Mouse (Mus musculus): Measurements from ENCODE around the gene Myo10.
A peak's percentile ranks its signal among the peaks of the same experiment; 100 is the strongest.

The Myo10 gene

DNA sequence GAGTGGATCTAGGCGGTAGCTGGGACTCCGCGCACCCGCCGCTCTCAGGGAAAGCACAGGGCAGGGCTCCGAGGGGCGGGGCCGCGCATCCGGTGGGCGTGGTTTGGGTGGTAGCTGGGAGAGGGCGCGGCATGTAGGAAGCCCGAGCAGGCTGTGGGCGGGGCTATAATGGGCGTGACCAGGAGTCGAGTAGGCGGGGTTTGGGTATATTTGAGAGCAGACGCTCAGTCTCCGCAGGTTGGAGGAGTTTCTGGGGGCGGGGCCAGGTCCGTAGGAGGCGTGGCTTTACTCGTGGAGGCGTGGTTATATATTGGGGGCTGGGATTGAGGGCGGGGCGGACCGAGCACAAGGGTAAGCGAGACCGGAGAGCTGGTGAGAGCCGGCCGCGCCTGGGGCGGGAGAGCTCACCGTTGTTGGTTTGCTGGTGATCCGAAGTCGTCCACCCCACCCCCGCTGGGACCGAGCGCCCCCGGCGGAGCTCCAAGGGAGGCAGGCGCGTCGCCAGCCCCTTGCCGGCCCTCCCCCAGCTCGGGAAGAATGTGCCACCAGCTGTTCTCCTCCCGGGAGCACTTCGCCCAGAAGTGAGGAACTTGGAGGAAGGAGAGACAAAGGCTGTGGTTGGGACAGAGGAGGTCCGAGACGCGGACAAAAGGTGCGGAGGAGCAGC lies at the start of gene Myo10:
TSS of gene Myo10 (plus strand) at position 326 of the 667 bp plus-strand sequence.
- DNase-seq (ENCODE audit: low read depth, low spot score) = peak; percentile 100

DNA sequence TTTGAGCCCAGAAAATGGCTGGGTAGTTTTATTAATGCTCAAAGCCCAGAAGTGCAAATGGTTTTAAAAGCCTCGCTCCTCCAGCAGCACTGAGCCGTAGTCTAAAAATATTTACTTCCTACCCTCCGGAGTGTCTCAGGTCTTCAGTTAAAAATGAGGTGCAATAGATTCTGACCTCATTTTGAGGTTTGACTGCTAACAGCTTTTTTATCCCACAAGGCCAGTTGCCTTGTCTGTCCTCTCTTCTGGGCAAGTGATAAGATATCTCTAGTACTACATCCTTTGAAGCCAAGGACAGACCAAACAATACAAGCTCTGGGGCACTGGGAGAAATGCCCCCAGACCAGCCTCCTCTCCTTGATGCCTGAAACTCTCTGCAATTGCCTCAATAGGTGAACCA lies 49.2 kb upstream of the Myo10 start:
- DNase-seq (ENCODE audit: low read depth, low spot score) = no peak

DNA sequence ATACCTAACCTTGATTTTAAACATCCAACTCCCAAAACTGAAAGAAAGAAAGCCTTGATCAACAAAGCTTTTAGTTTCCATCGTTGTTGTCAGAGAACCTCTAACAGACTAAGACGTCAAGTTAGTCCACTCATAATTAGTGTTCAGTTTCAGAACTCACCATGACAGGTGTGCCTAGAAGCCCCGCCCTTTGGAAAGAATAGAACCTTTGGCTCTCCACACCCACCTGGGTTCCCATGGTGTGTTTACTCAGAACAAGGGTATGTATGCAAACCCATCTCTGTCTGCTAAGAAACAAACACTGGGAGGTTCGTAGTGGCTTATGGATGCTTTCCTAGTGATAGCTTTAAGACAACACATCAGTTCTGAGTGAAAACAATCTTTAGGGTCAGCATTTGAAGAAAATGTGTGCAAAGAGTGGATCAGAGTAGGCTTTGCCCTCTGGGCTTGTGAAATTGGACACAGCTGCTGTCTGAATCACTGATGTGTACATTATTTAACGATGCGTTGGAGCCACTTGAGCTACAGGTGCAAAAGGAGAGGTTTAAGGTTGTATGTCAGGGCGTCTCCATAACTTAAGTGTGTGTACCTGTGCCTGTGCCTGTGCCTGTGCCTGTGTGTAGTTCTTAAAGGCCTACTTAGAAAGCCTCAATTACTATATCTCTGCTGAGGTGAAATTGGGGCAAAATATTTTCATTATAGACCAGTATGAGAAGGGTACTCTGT lies 48.3 kb upstream of the Myo10 start:
- no peak for DNase-seq (ENCODE audit: low read depth, low spot score)

DNA sequence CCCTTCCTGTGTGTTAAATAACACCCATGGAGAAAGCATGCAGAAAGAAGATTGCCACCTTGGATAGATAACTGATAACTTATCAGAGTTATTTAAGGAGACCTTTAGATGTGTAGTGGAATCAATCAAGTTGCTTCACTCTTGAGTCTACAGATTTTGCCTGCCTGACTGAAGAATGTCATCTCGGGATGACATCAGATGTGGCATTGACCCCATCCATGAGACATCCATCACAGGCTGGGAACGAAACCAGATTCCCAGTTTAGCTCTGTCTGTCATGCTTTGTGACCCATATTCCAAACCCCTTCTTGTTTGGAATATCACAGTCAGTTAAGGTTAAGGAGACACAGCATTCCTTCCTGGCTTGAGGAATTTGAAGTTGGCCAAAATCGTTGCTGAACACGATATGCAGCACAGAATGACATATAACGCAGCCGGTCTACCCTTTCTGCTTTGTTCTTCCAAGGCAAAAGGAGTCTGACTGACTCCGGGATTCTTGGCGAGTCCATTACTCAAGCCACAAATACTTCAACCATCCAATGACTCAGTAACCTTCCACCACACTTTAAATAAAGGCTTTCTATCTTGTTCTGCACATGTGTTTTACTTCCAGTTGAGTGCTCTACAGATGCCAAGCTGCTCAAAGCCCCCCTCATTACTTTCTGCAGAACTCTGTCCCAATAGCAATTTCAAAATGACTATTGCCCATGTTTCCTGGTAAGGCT lies 44.8 kb upstream of the Myo10 start:
- DNase-seq (ENCODE audit: low read depth, low spot score) = no peak

DNA sequence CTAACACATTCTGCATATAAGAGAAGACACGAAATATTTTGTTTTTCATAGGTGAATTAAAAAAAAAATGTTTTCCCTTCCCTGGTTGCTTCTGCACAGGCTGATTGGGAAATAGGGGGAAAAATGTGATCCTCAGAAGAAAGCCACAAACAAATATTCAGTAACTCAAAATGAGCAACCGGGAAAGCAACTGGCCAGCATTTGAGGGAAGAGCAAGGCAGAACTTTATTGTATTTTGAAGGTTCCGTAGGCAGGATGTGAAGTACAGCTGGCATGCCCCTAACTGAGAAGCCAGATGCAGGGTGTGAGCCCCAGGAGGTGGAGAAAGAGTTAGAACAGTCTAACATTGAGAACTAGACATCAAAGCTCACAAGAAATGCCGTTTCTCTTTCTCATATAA lies 44.0 kb upstream of the Myo10 start:
- DNase-seq (ENCODE audit: low read depth, low spot score) = no peak

DNA sequence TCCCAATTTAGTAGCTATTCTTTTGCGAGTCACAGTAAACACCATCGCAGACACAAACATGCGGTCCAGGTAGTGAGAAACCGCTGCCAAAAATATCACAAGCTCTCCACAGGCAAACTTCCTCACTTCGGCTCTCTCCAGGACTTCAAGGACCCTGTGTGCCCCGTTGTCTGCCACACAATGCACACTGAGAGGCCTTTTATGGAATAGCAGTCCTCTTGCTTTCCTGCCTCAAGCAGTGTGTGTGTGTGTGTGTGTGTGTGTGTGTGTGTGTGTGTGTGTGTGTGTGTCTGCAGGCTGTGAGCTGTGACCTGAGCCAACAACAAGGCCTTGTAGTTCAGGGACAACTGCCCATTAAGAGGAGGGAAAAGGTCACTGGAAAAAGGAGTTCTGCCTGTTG lies 41.6 kb upstream of the Myo10 start:
- no peak for DNase-seq (ENCODE audit: low read depth, low spot score)

DNA sequence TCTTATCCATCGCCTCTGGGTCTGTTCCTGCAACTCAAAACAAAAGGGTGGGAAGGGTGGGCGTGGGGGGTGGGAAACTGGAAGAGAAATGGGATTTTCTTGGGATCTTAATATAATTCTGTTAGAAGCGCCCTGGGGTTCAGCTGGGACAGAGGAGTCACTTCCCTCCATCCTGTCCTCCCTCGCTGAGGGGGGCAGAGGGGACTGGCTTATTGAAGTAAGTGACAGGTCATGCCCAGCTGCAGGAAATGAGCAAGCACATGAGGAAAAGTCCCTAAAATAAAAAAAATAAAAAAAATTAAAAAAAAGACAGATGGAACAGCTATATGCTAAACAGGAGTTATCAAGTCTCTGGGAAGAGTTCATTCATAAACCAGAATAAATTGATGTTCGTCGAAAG lies 40.3 kb upstream of the Myo10 start:
- DNase-seq (ENCODE audit: low read depth, low spot score) = no peak

DNA sequence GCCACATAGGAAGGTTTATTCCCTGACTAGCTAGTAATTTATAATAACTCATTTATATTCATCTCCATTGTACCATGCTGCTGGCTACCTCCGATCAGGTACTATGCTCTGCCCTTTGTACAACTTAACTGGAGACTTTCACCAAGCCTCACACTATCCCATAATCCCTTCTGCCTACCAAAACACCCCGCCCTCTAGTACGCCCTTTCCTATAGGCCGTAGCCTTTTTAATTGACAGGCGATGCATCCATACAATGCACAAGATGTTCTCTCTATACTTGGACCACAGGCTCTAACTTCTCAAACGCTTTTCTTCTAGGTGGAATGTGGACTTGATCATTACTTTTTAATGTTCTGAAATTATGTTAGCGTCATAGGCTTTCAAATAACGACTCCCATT lies 39.0 kb upstream of the Myo10 start:
- no peak for DNase-seq (ENCODE audit: low read depth, low spot score)

DNA sequence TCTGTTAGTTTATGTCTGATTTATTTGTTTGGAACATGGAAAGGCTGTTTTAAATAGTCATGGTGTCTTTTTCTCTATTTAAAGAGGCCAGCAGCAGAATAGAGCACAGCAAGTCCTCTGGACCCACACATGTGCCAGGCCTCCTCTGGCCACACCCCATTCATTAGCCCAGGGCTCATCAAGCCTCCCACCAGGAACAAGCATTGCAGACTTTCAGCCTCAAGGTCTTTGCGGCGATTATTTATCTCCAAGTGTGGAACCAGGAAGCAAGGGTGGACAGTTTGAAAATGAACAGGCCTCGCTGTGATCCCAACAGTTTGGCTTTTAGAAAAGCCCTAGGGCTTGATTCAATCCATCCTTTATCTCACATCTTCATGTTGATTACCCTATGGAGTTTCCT lies 35.5 kb upstream of the Myo10 start:
- DNase-seq (ENCODE audit: low read depth, low spot score) = no peak

DNA sequence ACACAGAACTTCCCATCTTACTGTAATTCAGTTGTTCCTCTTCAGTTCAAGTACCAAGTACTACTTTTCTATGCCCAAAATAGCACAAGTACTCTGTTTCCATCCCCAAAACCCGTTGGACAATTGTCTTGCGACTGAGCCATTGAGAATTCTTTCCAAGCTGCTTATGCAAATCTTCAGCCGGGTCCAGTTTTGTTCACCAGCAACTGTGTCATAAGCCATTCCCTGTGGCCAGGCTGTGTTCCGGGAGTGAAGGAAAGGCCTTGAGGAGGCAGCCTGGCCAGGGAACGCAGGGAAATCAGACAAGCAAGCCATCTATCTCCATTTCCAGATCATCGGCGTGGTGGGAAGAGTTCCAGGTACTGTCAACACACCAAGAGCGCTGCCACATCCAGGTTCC lies 34.4 kb upstream of the Myo10 start:
- DNase-seq (ENCODE audit: low read depth, low spot score) = no peak

DNA sequence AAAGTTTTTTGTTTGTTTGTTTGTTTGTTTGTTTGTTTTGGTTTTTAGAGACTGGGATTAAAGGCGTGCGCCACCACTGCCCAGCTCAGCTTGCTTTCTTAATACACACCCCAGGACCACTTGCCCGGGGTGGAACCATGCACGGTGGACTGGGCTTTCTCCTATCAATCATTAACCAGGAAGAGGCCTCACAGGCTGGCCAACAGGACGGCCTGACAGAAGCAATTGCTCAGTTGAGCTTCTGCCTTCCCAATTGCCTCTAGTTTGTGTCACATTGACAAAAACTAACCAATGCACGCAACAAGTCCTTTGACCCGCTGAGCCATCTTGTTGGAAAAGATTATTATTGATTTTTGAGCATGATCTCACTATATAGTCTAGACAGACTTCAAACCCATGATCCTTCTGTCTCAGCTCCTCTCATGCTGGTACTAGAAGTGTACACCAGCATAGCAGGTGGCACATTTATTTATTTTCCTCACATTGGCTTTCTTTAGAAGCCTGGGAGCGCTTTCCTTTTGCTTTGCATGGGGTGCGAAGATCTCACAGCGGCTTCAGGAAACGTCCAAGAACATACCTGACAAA lies 32.9 kb upstream of the Myo10 start:
- DNase-seq (ENCODE audit: low read depth, low spot score) = no peak

DNA sequence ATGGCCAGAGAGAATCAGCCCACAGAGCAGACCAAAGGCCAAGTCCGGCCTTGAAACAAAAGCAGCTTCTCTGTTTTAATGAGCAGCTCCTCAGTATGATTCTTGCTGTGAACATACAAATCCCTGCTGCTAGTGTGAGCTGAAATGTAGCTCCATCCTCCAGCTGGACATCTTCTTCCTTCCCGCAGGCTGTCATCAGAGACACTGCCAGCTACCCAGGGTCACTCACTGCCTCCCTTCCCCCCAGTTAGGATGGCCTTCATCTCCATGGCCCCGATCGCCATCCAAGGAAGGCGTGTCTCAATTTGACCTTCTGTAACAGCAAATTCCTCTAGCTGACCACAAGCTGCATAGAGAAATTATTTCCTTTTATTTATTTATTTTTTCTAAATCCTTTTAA lies 32.4 kb upstream of the Myo10 start:
- no peak for DNase-seq (ENCODE audit: low read depth, low spot score)

DNA sequence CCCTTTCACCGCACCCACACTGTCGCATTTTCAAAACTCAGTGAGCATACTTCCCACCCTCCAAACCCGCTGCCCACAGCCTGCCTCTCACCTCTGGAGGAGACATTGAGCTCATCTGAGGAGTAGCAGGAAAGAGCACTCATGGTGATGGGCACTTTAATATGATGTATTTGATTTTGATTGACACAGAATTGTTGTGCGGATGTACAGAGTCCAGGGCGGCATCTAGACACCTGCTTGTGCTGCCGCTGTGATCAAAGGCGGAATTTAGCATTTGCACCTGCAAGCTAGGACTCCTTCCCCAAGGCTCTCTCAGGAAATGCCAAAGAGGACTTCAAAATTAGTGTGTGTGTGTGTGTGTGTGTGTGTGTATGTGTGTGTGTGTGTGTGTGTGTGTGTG lies 31.4 kb upstream of the Myo10 start:
- no peak for DNase-seq (ENCODE audit: low read depth, low spot score)

DNA sequence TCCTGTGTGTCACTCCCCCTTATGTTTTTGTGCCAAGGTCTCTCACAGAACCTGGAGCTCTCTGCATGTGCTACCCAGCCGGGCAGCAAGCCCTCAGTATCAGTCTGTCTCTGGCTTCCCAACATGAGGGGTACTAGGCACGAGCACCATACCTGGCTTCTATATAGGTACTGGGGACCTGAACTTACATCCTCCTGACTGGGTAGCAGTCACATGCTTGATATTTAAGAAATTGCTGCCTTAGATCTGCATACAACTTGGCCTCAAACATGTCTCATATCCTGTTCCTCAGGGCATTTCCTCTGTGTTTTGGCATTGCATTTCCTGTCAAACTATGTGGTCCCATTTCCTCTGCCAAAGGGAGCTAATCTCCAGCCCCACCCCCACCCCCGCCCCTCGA lies 30.4 kb upstream of the Myo10 start:
- no peak for DNase-seq (ENCODE audit: low read depth, low spot score)

DNA sequence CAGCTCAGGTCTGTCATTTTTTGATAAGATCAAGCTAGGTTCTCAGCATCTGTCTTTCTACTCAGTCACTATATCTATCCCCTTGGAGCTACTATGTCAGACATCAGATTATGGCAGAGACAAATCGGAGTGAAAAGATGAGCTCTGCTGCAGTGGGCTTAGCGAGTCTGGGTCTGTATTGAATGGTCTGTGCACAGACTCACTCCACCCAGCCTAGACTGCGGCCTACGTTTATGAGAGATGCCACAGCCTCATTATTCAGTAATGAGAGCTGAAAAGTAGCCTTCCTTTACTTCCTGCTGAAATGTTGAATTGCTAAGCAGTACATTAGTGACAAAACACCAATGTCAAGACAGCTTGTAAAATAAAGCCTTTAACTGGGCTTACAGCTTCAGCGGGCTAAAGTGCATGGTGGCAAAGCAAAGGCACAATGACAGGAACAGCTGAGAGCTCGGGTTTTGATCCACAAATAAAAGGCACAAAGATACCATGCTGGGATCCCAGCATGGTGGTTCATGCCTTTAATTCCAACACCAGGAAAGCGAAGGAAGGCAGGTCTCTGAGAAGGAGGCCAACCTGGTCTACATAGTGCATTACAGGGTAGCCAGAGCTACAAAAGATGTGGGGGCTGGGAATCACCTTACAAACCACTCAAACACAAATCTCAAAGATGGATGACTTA lies 28.7 kb upstream of the Myo10 start:
- no peak for DNase-seq (ENCODE audit: low read depth, low spot score)

DNA sequence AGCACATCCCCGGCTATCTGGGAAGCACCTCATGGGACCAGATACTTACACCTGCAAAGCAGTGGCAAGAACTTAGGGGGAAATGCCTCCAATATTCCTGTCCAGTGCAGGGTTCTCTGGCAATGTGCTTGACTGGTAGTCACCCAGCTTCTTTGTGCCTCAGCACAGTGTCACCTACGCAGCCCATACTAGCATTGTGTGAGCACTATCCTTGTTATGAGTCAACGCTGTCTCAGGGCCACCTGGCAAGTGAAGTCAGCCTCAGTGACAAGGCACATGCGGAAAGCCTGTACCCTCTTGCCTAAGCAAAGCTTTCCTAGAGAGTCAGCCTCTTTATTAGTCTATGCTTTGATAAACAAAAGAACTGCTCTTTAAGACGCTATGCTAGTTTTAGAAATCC lies 24.0 kb upstream of the Myo10 start:
- DNase-seq (ENCODE audit: low read depth, low spot score) = no peak

DNA sequence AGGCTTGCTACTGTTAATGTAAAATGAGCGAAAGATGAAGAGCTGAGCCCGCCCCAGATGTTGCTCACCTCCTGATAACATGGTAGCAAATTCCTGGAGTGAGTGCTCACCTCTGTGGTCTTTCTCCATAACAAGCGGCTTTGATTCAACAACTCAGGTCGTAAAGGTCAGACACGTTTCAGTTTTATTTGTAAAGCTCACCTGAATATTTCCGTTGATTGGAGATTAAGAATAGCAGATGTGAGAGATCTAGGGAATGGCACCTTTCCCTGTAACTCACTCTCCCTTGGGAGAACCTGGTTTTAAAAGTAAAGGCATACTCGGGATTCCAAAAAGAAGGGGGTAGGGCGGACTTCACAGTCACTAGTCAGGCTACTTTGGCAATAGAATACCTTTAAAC lies 20.0 kb upstream of the Myo10 start:
- DNase-seq (ENCODE audit: low read depth, low spot score) = no peak

DNA sequence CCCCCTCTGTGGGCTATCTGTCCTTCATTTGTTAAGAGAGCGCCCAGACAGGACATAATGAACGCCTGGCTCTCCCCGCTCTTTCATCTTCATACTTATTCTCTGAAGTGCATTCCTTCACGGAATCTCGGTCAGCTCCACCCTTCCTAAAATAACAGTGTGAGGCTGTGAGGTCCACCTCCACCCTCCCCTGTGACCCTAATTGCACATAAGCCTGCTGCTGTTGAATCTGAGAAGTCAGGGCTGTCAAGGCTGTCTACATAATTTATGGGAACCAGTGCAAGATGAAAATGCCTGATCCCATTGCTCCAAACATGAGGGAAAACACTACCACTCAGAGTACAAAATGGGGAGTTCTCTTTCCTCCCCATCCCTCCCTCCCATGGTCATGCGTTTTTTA lies 19.0 kb upstream of the Myo10 start:
- peak; percentile 59 for DNase-seq (ENCODE audit: low read depth, low spot score)

DNA sequence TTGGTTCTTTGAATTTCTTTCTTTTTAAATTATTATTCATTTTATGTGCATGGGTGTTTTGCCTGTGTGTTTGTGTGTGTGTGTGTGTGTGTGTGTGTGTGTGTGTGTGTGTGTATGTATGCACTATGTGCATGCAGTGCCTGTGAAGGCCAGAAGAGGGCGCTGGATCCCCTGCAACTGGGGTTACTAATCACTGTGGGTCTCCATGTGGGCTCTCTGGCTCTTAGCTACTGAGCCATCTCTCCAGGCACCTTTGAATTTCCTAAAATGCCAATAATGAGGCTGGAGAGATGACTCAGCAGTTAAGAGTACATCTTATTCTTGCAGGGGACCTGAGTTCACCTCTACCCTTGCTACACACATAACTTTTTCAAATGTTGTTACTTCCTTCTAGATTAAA lies 18.1 kb upstream of the Myo10 start:
- no peak for DNase-seq (ENCODE audit: low read depth, low spot score)

DNA sequence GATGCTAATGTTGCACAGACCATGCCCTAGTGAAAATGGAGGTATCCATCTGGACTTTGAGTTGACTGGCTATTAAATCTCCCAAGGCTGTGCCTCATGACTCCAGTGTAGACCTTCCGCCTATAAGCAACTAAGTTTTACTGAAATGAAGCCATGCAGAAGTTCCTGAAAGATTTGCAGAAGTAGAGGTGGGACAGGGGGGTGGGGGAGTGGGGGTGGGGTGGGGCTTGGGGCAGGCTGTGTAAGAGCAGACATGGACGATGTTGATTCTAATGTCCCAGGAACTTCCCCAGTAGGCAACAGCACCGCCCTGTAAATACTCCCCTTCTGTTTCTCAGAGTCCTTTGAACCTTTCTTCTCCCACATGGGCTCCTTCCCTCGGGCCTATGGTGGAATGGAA lies 16.9 kb upstream of the Myo10 start:
- DNase-seq (ENCODE audit: low read depth, low spot score) = no peak

DNA sequence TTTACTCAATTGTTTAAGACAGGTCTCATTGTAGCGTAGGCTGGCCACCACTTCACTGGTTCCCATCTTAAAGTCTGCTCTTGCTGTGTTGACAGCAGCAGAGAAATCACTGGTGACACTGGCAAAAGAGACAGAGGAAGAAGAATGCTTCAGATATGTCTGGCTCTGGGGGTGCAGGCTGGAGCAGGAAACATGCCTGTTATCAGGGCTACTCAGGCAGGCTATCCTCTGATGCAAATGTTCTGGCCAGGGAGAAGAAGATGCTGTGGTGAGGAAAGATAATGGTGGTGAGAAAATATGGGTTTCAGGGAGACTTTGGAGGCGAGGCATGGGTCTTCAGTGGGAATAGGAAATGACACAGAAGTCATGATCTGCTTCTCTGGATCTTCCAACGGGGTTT lies 13.6 kb upstream of the Myo10 start:
- DNase-seq (ENCODE audit: low read depth, low spot score) = no peak

DNA sequence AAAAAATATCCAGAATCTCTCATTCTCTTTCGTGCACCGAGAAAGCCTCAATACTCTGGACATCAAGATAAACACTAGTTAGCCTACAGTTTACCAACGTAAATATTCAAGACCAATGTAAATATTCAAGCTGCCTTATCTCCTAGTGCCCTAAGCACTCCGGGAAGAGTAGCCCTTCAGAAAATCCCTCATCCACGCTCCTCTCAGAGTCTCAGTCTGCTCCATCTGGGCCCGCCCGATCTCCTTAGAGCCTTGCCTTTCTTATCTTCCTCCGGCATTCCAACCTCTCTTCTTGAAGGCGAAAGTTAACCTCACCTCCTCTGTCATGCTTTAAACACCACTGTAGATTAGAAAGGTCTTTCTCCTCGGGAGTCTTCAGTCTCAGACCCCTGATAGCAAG lies 13.1 kb upstream of the Myo10 start:
- DNase-seq (ENCODE audit: low read depth, low spot score) = no peak

Measured in forelimb bud, embryonic 11.5 days (tissue).